ENCODE assay signal across 8 mouse cellular contexts in the genomic region with DNA sequence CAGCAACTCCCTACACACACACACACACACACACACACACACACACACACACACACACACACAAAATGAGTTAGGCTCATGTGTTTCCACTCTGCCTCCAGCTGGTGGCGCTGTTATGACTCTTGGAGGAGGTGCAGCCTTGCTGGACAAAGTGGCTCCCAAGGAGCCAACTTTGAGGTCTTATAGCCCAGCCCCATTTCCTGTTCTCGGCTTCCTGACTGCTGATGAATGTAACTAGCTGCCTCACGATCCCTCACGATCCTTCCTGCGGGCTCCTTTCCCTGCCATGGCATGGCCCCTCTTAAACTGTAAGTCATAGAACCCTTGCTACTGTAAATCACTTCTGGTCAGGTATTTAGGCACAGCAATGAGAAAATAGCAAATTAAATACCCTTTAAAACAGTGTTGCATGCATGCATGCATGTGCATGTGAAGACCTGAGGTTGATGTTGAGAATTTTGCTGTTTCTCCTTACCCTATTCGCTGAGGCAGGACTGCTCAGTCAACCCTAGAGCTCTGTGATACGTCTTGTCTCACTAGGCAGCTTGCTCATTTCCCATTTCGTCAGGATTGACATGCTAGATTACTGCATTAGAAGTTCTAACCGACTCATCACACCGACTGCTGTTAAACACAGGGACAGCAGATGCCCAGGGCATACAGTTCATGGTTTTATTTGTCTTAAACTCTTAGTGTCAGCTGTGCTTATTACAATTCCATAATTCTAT. TPM values are rescaled to one million over a fixed set of nuclear protein-coding genes. Genes with fewer than 3 reads are reported as not detected.
A peak's percentile ranks its signal among the peaks of the same experiment; 100 is the strongest.
DNase-seq lines count a peak whose midpoint lies in the region; ATAC-seq and TF ChIP-seq lines count a peak whose summit lies in the region.

No protein-coding gene starts in this region.

- H3K27ac ChIP-seq in left cerebral cortex, adult 2 months: no peak overlapping the region

- intact Hi-C loops in left cerebral cortex, adult 2 months (cut with DNase I): no loop called here
- intact Hi-C loops in left cerebral cortex, postnatal 25 days (cut with DNase I): no loop called here

- peak; percentile 93 for ATAC-seq in granulocyte monocyte progenitor cell, adult 5-6 weeks (replicated peaks; ENCODE audit: poor library complexity, severe bottlenecking)
- ATAC-seq in megakaryocyte progenitor cell, adult 5-6 weeks (replicated peaks; ENCODE audit: poor library complexity): peak; percentile 89

- peak; percentile 25 for TF ChIP-seq CTCF in left cerebral cortex, adult 2 months (IDR thresholded peaks at IDR 0.05)

- DNase-seq in left cerebral cortex, adult 2 months (ENCODE audit: extremely low spot score in 1 of 2, low spot score in 2 of 2): no peak
- DNase-seq in left cerebral cortex, postnatal 25 days (ENCODE audit: low spot score in 2 of 2): no peak
- peak; percentile 92 for DNase-seq in ZHBTc4 (ENCODE audit: low read depth, low spot score)
- peak; percentile 41 for DNase-seq in kidney, postnatal 14 days
- DNase-seq in frontal cortex, postnatal 10 days (ENCODE audit: low spot score in 2 of 2): no peak
- DNase-seq in cerebellum, adult 9-11 months: no peak

- no peak overlapping the region for H3K4me3 ChIP-seq in left cerebral cortex, adult 2 months

RNA-seq across cellular contexts. Expression of a gene that starts 11.4 kb away (rescaled TPM):
- total RNA-seq in left cerebral cortex, adult 2 months (2021): 10 to 100 TPM; 92.7 to 99.7 TPM
- 10 to 100 TPM; 78.8 to 84.1 TPM for total RNA-seq in left cerebral cortex, postnatal 25 days (2021)
- total RNA-seq in granulocyte monocyte progenitor cell, adult 5-6 weeks (2014; fragmentation: Nextera tagmentation): 209 and 282 TPM in 2 replicates
- 147 and 198 TPM in 2 replicates for total RNA-seq in granulocyte monocyte progenitor cell, adult 5-6 weeks (2017)
- total RNA-seq in megakaryocyte progenitor cell, adult 5-6 weeks (2015): 385 and 404 TPM in 2 replicates
- total RNA-seq in megakaryocyte progenitor cell, adult 5-6 weeks (2017): 156 and 215 TPM in 2 replicates

RNA-seq across cellular contexts. Expression of a gene that starts 18.3 kb away (rescaled TPM):
- total RNA-seq in left cerebral cortex, adult 2 months (2021): 1 to 10 TPM; 7.2 to 8.0 TPM
- 1 to 10 TPM; 4.7 to 5.3 TPM for total RNA-seq in left cerebral cortex, postnatal 25 days (2021)
- 5.3 and 12.4 TPM in 2 replicates for total RNA-seq in granulocyte monocyte progenitor cell, adult 5-6 weeks (2014; fragmentation: Nextera tagmentation)
- total RNA-seq in granulocyte monocyte progenitor cell, adult 5-6 weeks (2017): 4.7 and 7.3 TPM in 2 replicates
- 8.9 and 14.2 TPM in 2 replicates for total RNA-seq in megakaryocyte progenitor cell, adult 5-6 weeks (2015)
- 18.3 and 22.9 TPM in 2 replicates for total RNA-seq in megakaryocyte progenitor cell, adult 5-6 weeks (2017)

Comparison
In these comparisons a context has a peak if more than half of its experiments do, and no peak if none do; other contexts are left out.
1. DNase-seq: peak in ZHBTc4 (single experiment) and kidney, postnatal 14 days (single experiment); none in left cerebral cortex, adult 2 months (0 of 2), left cerebral cortex, postnatal 25 days (0 of 2), frontal cortex, postnatal 10 days (0 of 2) and cerebellum, adult 9-11 months (single experiment).